Comparison of ENCODE assay signal across 27 mouse cellular contexts in genomic region chr9:117896517-117896916, GRCm38 (mm10).
A peak's percentile ranks its signal among the peaks of the same experiment; 100 is the strongest.
DNase-seq lines count a peak whose midpoint lies in the region; ATAC-seq and TF ChIP-seq lines count a peak whose summit lies in the region.
"Had no signal": no experiment of that assay in that cellular context is flagged by ENCODE, and none has a peak within 500 bp of the region (broad histone marks: within the 10 kb centered on the region; RNA-seq: fewer than 3 reads in every experiment).

No protein-coding gene starts in this region.

- WGBS in kidney, postnatal 0 days: 48% methylated on average over 8 of the region's 8 CpGs
- WGBS in heart, adult 2 months: 54% methylated on average over 8 of the region's 8 CpGs

- no peak overlapping the region for H3K27ac ChIP-seq in kidney, postnatal 0 days
- H3K27ac ChIP-seq in heart, adult 2 months: no peak overlapping the region
- H3K27ac ChIP-seq: embryonic facial prominence, embryonic 12.5 days; hindbrain, embryonic 10.5 days; hindbrain, embryonic 15.5 days; liver, embryonic 14.5 days; lung, embryonic 15.5 days; midbrain, embryonic 10.5 days; midbrain, embryonic 15.5 days; neural tube, embryonic 15.5 days; stomach, embryonic 15.5 days had no signal

- no peak overlapping the region for H3K4me2 ChIP-seq in kidney, postnatal 0 days (ENCODE audit: low read length)
- H3K4me2 ChIP-seq: embryonic facial prominence, embryonic 12.5 days; hindbrain, embryonic 15.5 days; lung, embryonic 15.5 days; midbrain, embryonic 15.5 days; neural tube, embryonic 15.5 days; stomach, embryonic 15.5 days had no signal

- TF ChIP-seq CTCF in kidney, postnatal 0 days (IDR thresholded peaks at IDR 0.05; ENCODE audit: low read depth): no peak
- TF ChIP-seq CTCF in heart, adult 2 months (IDR thresholded peaks at IDR 0.05): no peak

- H3K9ac ChIP-seq in kidney, postnatal 0 days (ENCODE audit: low read depth, low read length): no peak overlapping the region
- no peak overlapping the region for H3K9ac ChIP-seq in heart, adult 2 months (ENCODE audit: low read depth, low read length)
- H3K9ac ChIP-seq: embryonic facial prominence, embryonic 12.5 days; hindbrain, embryonic 15.5 days; liver, embryonic 14.5 days; lung, embryonic 15.5 days; midbrain, embryonic 15.5 days; neural tube, embryonic 15.5 days; stomach, embryonic 15.5 days had no signal

- H3K27me3 ChIP-seq in kidney, postnatal 0 days (ENCODE audit: insufficient read depth, low read length): no peaks in the 10 kb centered on the region
- no peaks in the 10 kb centered on the region for H3K27me3 ChIP-seq in heart, adult 2 months (ENCODE audit: control insufficient read depth, insufficient read depth, low read length)
- H3K27me3 ChIP-seq: embryonic facial prominence, embryonic 12.5 days; hindbrain, embryonic 15.5 days; lung, embryonic 15.5 days; midbrain, embryonic 15.5 days; neural tube, embryonic 15.5 days; stomach, embryonic 15.5 days had no signal

- H3K79me2 ChIP-seq in heart, adult 2 months (replicated peaks; ENCODE audit: control insufficient read depth, insufficient read depth, low read length): no peaks in the 10 kb centered on the region

- TF ChIP-seq EP300 in heart, adult 2 months (IDR thresholded peaks at IDR 0.05; ENCODE audit: insufficient read depth, low read depth, low read length): no peak

- peak; percentile 27 for DNase-seq in kidney, postnatal 0 days (ENCODE audit: low spot score)
- no peak for DNase-seq in kidney, postnatal 14 days
- DNase-seq in ES-CJ7 (ENCODE audit: low read depth, low spot score): peak; percentile 8
- peak; percentile 8 for DNase-seq in yolk sac, embryonic 10.5 days (ENCODE audit: low spot score)
- DNase-seq in thymus, adult 18-20 months: no peak
- no peak for DNase-seq in heart, adult 2 months
- DNase-seq: adrenal gland, adult 8-10 months; cerebellum, adult 8-10 months; cerebellum, postnatal 25 days; heart, postnatal 14 days; kidney, adult 18-20 months; liver; lung, postnatal 4 days; retina, postnatal 1 day; right cerebral cortex, postnatal 14 days; thymus, postnatal 14 days had no signal

- 0 out of 2 replicates have a peak, but pooled peaks cover 5% of the 10 kb centered on the region for H3K4me1 ChIP-seq in kidney, postnatal 0 days (replicated peaks; ENCODE audit: insufficient read depth, low read length)
- no peaks in the 10 kb centered on the region for H3K4me1 ChIP-seq in heart, adult 2 months (ENCODE audit: control insufficient read depth, insufficient read depth, low read length)
- H3K4me1 ChIP-seq: embryonic facial prominence, embryonic 12.5 days; hindbrain, embryonic 10.5 days; hindbrain, embryonic 15.5 days; lung, embryonic 15.5 days; midbrain, embryonic 10.5 days; midbrain, embryonic 15.5 days; neural tube, embryonic 15.5 days; stomach, embryonic 15.5 days had no signal

- no peak overlapping the region for H3K4me3 ChIP-seq in kidney, postnatal 0 days (replicated peaks; ENCODE audit: low read depth, low read length)
- no peak overlapping the region for H3K4me3 ChIP-seq in heart, adult 2 months
- H3K4me3 ChIP-seq: embryonic facial prominence, embryonic 12.5 days; hindbrain, embryonic 10.5 days; hindbrain, embryonic 15.5 days; lung, embryonic 15.5 days; midbrain, embryonic 10.5 days; midbrain, embryonic 15.5 days; neural tube, embryonic 15.5 days; stomach, embryonic 15.5 days had no signal

- no peaks in the 10 kb centered on the region for H3K9me3 ChIP-seq in kidney, postnatal 0 days (replicated peaks; ENCODE audit: low read length)
- H3K9me3 ChIP-seq: embryonic facial prominence, embryonic 12.5 days; hindbrain, embryonic 10.5 days; hindbrain, embryonic 15.5 days; lung, embryonic 15.5 days; midbrain, embryonic 10.5 days; midbrain, embryonic 15.5 days; neural tube, embryonic 15.5 days; stomach, embryonic 15.5 days had no signal

- no peak for TF ChIP-seq POLR2A in heart, adult 2 months (IDR thresholded peaks at IDR 0.05; ENCODE audit: insufficient read depth, low read depth, low read length)

- intact Hi-C loops in heart, adult 2 months (cut with DNase I): no loop called here

- no peak for ATAC-seq in kidney, postnatal 0 days (replicated peaks; ENCODE audit: low FRiP score, low read depth)
- peak; percentile 79 for ATAC-seq in granulocyte monocyte progenitor cell, adult 5-6 weeks (replicated peaks; ENCODE audit: poor library complexity, severe bottlenecking)
- ATAC-seq: forebrain, embryonic 14.5 days; midbrain, embryonic 15.5 days had no signal

- H3K36me3 ChIP-seq in kidney, postnatal 0 days (ENCODE audit: insufficient read depth, low read length): no peaks in the 10 kb centered on the region
- no peaks in the 10 kb centered on the region for H3K36me3 ChIP-seq in heart, adult 2 months (ENCODE audit: control insufficient read depth, insufficient read depth, low read length)
- H3K36me3 ChIP-seq: embryonic facial prominence, embryonic 12.5 days; hindbrain, embryonic 10.5 days; hindbrain, embryonic 15.5 days; lung, embryonic 15.5 days; midbrain, embryonic 10.5 days; midbrain, embryonic 15.5 days; neural tube, embryonic 15.5 days; stomach, embryonic 15.5 days had no signal

Comparison
In these comparisons a context has a peak if more than half of its experiments do, and no peak if none do; other contexts are left out.
1. DNase-seq: peak in kidney, postnatal 0 days (single experiment), ES-CJ7 (single experiment) and yolk sac, embryonic 10.5 days (single experiment); none in kidney, postnatal 14 days (single experiment), thymus, adult 18-20 months (0 of 2) and heart, adult 2 months (0 of 2).